Mouse (Mus musculus) forebrain, embryonic 14.5 days (tissue): ENCODE results near the gene Trappc13. TPM values are rescaled to one million over a fixed set of nuclear protein-coding genes. Genes with fewer than 3 reads are reported as not detected.
A peak's percentile ranks its signal among the peaks of the same experiment; 100 is the strongest.

ENCODE experiments used
- ATAC-seq: fragments of 200-750 bp; cut with Nextera tagmentation; 2 replicates; pipeline ENCODE4 v1.8.0; 2017; ENCODE audit warnings: mild to moderate bottlenecking, moderate library complexity
- DNase-seq: peaks from one replicate; pipeline ENCODE4 v3.0.0-alpha.2; 2015; ENCODE audit warnings: low spot score
- H3K27ac ChIP-seq: fragments of 300-500 bp; sonication (generic); 2 replicates; pipeline ENCODE4 v1.5.1; 2014; ENCODE audit warnings: low read depth, mild to moderate bottlenecking, control low read depth, low read length, moderate library complexity
- H3K27me3 ChIP-seq: fragments of 300-500 bp; sonication (generic); replicated peaks from 2 replicates; pipeline ENCODE4 v1.6.1; 2014; ENCODE audit warnings: low read length, control low read depth, mixed read lengths; ENCODE audit not compliant: control insufficient read depth, insufficient read depth
- H3K36me3 ChIP-seq: fragments of 300-500 bp; sonication (generic); 2 replicates; pipeline ENCODE4 v1.6.1; 2014; ENCODE audit warnings: low read length, control low read depth; ENCODE audit not compliant: control insufficient read depth, insufficient read depth
- H3K4me1 ChIP-seq: fragments of 300-500 bp; sonication (generic); 2 replicates; pipeline ENCODE4 v1.6.1; 2014; ENCODE audit warnings: antibody characterized with exemption, low read length, control low read depth; ENCODE audit not compliant: control insufficient read depth, insufficient read depth
- H3K4me2 ChIP-seq: fragments of 300-500 bp; sonication (generic); 2 replicates; pipeline ENCODE4 v1.6.1; 2014; ENCODE audit warnings: mild to moderate bottlenecking, control low read depth, low read length
- H3K4me3 ChIP-seq: fragments of 300-500 bp; sonication (generic); 2 replicates; pipeline ENCODE4 v1.5.1; 2014; ENCODE audit warnings: low read depth, low read length, control low read depth
- H3K9ac ChIP-seq: fragments of 300-500 bp; sonication (generic); 2 replicates; pipeline ENCODE4 v1.6.1; 2014; ENCODE audit warnings: mild to moderate bottlenecking, low read length, control low read depth, moderate library complexity
- H3K9me3 ChIP-seq: fragments of 300-500 bp; sonication (generic); replicated peaks from 2 replicates; pipeline ENCODE4 v1.6.1; 2016; ENCODE audit warnings: low read length, control low read depth, mixed read lengths; ENCODE audit not compliant: control insufficient read depth
- WGBS: fragments of 180-500 bp; shearing (Covaris S2); extraction: QIAGEN DNeasy Blood & Tissue Kit; methylation state at CpG from one replicate; pipeline ENCODE4 v1.1.7; 2014; 5-methylcytosine and 5-hydroxymethylcytosine counted together
- polyA plus RNA-seq: library from polyadenylated mRNA; unstranded; fragments of >200 nt; fragmentation: Nextera tagmentation; extraction: Ambion mirVana; gene quantifications from 2 replicates; pipeline ENCODE4 v1.2.1, GENCODE M21; 2014

Trappc13 gene
- polyA plus RNA-seq, 1 experiment from 2014 or later: 65.7 TPM

DNA sequence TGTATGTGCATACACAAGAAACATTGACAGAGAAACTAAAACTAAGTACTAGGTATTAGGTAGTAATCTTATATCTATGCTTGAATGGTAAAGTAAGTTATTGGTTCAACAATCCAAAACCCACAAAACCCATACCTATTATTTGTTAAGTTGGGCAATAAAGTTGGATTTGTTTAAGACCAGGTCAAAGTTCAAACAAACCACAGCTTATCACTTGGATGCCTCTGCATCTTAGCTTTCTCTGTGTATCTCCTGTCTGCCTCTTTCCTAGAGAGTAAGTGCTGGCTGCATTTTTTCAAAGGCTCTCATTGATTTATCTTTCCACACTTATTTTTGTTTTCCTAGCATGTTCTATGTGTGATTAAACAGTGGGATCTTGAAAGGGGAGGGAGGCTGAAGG, 5.8 kb downstream of the Trappc13 start:
- no peak overlapping the region for H3K4me2 ChIP-seq
- peaks cover 18% of the 10 kb centered on the region for H3K36me3 ChIP-seq
- no peak overlapping the region for H3K27ac ChIP-seq
- DNase-seq (no peak), ATAC-seq (no peak)
- H3K4me1 ChIP-seq: peaks cover 11% of the 10 kb centered on the region
- H3K4me3 ChIP-seq: no peak overlapping the region
- no peaks in the 10 kb centered on the region for H3K27me3 ChIP-seq
- no peaks in the 10 kb centered on the region for H3K9me3 ChIP-seq
- no peak overlapping the region for H3K9ac ChIP-seq

DNA sequence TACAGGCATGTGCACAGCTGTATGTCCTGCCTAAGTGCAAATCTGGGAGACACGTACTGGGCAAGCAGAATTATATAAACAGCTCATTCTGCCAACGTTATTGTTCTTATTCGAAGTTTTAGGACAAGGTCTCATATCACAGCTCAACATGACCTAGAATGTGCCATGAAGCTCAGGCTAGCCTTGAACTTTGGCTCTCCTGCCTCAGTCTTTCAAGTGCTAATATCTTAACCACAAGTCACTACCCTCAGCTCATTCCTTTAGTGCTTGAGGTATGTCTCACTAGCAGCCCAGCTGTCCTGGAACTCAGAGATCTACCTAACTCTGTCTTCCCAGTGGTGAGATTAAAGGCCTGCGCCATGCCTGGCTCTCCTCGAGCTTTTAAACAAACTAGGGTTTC, 6.6 kb downstream of the Trappc13 start:
- Histone ChIP-seq H3K4me3 (no peak overlapping the region), H3K4me1 (peaks cover 5% of the 10 kb centered on the region), H3K9me3 (no peaks in the 10 kb centered on the region), H3K27me3 (no peaks in the 10 kb centered on the region), H3K36me3 (peaks cover 26% of the 10 kb centered on the region), H3K27ac (no peak overlapping the region), H3K4me2 (no peak overlapping the region), H3K9ac (no peak overlapping the region)
- 92% methylated on average over 5 of the region's 5 CpGs for WGBS
- ATAC-seq (no peak), DNase-seq (no peak)

DNA sequence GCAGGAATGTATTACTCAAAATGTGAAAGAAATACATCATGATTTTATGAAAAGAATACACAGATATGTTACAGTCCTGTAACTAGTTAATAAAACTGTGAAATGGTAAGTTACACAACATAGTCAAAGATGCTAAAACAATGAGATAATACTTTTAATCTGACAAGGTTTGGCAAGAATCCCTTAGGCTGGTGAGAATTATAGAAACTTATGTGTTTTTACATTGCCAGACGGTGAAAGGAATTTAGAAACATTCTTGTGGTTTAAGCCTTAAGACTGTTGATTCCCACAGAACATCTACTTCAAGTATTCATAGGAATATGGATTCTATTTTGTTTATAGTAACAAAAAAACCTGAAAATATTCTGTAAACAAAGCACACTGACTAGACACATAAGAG, 22.6 kb downstream of the Trappc13 start:
- no peak for DNase-seq
- WGBS: 89% methylated on average over 1 of the region's 1 CpGs
- Histone ChIP-seq H3K27me3 (no peaks in the 10 kb centered on the region), H3K27ac (no peak overlapping the region), H3K36me3 (peaks cover 56% of the 10 kb centered on the region), H3K4me2 (no peak overlapping the region), H3K4me1 (no peaks in the 10 kb centered on the region), H3K4me3 (no peak overlapping the region), H3K9me3 (no peaks in the 10 kb centered on the region), H3K9ac (no peak overlapping the region)
- ATAC-seq: no peak

DNA sequence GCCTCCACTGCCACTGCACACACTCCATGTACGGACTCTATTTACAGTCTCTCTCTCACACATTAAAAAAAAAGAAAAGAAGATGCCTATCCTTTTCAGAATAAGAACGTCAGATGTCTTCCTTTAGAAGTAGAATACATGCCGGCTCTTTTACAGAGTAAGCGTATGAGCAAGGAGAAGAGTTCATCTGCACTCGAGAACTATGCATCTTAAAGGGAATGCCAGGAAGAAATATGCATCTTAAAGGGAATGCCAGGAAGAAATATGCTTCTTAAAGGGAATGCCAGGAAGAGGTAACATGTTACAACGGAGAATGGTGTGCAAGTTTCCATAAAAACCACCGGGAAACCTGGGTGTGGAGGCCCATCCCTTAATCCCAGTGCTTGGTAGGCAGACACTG, 23.2 kb downstream of the Trappc13 start:
- Histone ChIP-seq H3K4me3 (no peak overlapping the region), H3K4me2 (no peak overlapping the region), H3K27me3 (no peaks in the 10 kb centered on the region), H3K36me3 (peaks cover 52% of the 10 kb centered on the region), H3K27ac (no peak overlapping the region), H3K9ac (no peak overlapping the region), H3K9me3 (no peaks in the 10 kb centered on the region), H3K4me1 (no peaks in the 10 kb centered on the region)
- 89% methylated on average over 7 of the region's 7 CpGs for WGBS
- DNase-seq (no peak), ATAC-seq (no peak)

DNA sequence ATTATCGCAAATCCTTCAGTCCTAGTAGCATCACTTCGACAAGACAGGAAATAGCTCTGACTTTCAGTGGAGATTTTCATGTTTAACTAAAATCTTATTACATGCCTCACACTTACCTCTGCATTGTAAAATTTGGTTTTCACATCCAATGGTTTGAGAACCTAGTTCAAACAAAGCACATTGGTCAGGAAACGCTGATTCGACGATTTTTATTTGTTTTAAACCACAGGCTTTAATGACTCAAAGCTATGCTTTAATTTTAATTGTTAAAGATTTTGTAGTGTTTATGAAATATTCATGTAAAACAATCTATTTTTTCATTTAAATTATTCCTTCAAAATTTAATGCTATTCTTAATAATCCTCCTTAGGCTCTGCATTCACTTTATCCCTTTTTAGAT, 24.1 kb downstream of the Trappc13 start:
- Histone ChIP-seq H3K4me1 (no peaks in the 10 kb centered on the region), H3K4me3 (no peak overlapping the region), H3K9ac (no peak overlapping the region), H3K9me3 (no peaks in the 10 kb centered on the region), H3K27me3 (no peaks in the 10 kb centered on the region), H3K36me3 (peaks cover 50% of the 10 kb centered on the region), H3K27ac (no peak overlapping the region), H3K4me2 (no peak overlapping the region)
- WGBS: 99% methylated on average over 5 of the region's 5 CpGs
- ATAC-seq: no peak
- no peak for DNase-seq

DNA sequence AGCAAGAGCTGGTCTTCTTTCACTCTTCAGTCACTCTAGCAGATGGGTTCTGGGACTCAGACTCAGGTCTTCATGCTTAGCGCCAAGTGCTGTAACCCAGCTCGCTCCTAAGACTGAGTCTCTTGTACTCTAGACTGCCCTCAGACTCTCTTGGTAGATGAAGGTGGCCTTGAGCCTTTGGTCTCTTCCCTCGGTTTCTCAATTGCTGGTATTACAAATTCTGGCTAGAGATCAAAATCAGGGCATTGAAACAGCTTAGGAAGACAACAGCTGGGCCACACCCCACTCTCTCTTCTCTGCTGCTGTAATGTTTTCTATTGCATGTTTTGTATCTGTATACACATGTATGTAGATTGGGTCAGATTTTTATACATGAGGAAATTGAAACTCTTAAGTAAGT, 32.6 kb downstream of the Trappc13 start:
- Histone ChIP-seq H3K36me3 (peaks cover 79% of the 10 kb centered on the region), H3K4me3 (no peak overlapping the region), H3K27me3 (no peaks in the 10 kb centered on the region), H3K4me2 (no peak overlapping the region), H3K4me1 (no peaks in the 10 kb centered on the region), H3K27ac (no peak overlapping the region), H3K9ac (no peak overlapping the region), H3K9me3 (no peaks in the 10 kb centered on the region)
- no peak for ATAC-seq
- no peak for DNase-seq
- 84% methylated on average over 3 of the region's 3 CpGs for WGBS

DNA sequence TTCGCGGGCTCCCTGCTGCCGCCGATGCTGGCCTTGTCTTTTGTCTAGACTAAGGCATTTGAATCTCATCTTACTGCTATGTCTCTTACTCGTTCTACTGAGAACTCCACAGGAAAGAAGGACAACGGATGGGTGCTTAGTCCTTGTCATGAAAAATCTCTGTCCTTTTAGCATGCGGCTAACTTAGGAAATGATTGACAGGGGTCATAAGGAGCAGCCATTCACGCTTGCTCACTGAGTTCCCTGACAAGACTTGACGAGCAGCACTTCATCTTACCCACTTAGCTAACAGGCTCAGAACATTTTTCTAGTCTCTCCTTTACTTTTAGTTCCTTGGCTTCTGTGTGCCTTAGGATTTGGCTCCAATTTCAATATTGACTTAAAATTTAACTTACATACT, 33.4 kb downstream of the Trappc13 start:
- Histone ChIP-seq H3K4me1 (no peaks in the 10 kb centered on the region), H3K36me3 (peaks cover 87% of the 10 kb centered on the region), H3K4me2 (no peak overlapping the region), H3K9me3 (no peaks in the 10 kb centered on the region), H3K4me3 (no peak overlapping the region), H3K27ac (no peak overlapping the region), H3K27me3 (no peaks in the 10 kb centered on the region), H3K9ac (no peak overlapping the region)
- no peak for ATAC-seq
- no peak for DNase-seq
- 77% methylated on average over 9 of the region's 9 CpGs for WGBS

DNA sequence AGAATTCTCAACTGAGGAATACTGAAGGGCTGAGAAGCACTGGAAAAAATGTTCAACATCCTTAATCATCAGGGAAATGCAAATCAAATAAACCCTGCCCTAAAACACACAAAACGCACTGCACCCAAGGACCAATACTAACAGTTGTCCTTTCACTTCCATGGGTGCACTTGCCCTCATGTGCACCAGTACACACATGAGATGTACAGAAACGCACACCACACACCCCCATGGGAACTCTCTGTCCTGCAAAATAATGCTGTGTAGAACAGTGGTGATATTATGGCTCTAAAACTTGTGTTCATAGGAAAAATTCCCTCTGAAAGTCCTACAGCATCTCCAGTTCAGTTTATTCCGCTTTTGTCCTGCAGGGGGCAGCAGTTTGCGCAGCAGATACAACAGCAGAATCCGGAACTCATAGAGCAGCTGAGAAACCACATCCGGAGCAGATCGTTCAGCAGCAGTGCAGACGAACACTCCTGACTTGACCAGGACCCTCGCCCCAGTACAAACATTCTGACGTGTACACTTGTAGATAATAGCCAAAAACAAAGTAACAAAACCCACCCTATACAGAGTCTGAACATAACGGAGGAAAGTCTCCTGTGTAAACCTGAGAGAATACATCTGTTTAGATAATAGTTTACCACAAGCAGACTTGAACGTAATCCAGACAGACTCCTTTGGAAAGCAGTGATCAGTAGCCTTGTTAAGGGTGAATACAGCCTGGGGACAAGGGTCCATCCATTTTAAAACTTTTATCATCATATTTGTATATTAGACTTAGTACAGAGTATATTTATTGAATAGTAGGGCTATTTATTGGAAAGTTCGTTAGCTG, 38.7 kb downstream of the Trappc13 start:
- Histone ChIP-seq H3K27me3 (no peaks in the 10 kb centered on the region), H3K4me2 (no peak overlapping the region), H3K36me3 (peaks cover 76% of the 10 kb centered on the region), H3K9ac (no peak overlapping the region), H3K27ac (no peak overlapping the region), H3K4me3 (no peak overlapping the region), H3K9me3 (no peaks in the 10 kb centered on the region), H3K4me1 (no peaks in the 10 kb centered on the region)
- DNase-seq: peak; percentile 78
- 40% methylated on average over 13 of the region's 13 CpGs for WGBS
- peak; percentile 65 for ATAC-seq

DNA sequence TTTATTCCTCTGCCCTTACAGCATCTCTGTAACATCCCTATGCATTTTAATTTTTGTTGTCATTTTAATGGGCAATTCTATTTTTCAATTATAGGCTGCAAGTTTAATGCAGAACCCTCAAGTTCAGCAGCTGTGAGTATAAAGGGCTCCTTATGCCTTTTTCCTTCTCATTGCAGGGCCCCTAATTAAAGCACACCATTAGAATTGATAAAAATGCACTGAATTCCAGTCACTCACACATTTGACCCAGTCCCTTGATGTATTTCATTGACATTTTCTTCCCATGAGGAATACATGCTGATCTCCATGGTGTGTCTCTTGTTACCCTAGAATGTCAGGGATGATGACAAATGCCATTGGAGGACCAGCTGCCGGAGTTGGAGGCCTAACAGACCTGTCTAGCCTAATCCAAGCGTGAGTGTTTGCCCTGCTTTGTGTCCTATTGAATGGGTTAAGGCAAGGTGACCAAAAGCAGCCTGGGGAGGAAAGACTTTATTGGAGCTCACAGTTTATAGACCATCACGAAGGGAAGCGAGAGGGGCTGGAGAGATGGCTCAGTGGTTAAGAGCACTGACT, 43.7 kb downstream of the Trappc13 start:
- no peaks in the 10 kb centered on the region for H3K4me1 ChIP-seq
- WGBS: 36% methylated on average over 4 of the region's 4 CpGs
- no peak overlapping the region for H3K4me3 ChIP-seq
- peaks cover 61% of the 10 kb centered on the region for H3K36me3 ChIP-seq
- no peak overlapping the region for H3K4me2 ChIP-seq
- ATAC-seq (peak; percentile 57; the same call in 1 of the 2 replicates), DNase-seq (peak; percentile 25)
- H3K27me3 ChIP-seq: no peaks in the 10 kb centered on the region
- H3K27ac ChIP-seq: no peak overlapping the region
- H3K9me3 ChIP-seq: no peaks in the 10 kb centered on the region
- H3K9ac ChIP-seq: no peak overlapping the region
